Mouse (Mus musculus): ENCODE data around the gene Lax1. TPM values are rescaled to one million over a fixed set of nuclear protein-coding genes. Genes with fewer than 3 reads are reported as not detected.

Gene Lax1
- polyA plus RNA-seq, 1 experiment, result 0.61 TPM

DNA sequence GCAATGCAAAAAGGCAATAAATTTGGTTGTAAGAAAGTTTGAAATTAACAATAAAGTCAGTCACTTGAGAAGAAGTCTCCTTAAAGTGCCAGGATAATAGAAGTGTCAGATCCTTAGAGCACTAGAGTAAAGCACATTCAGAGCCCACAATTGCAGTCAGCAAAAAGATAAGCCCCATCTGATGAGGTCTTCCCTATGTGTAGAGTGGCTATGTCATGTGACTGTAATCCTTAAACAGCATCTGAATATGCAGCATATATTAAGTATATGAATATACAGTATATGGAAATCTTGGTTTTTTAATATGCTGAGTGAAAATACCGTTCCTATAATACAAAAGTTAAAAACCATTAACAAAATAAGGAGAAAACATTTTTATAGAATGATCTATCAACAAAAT lies 36.9 kb downstream of the Lax1 start:
- TF ChIP-seq POLR2A (IDR thresholded peaks at IDR 0.05; ENCODE audit: low read depth, low read length) (no peak), CTCF (IDR thresholded peaks at IDR 0.05; ENCODE audit: borderline replicate concordance, insufficient read depth, low read length) (no peak)
- peaks cover 2% of the 10 kb centered on the region; the same call in 1 of the 2 replicates for H3K4me1 ChIP-seq (ENCODE audit: control insufficient read depth, insufficient read depth, low read length)
- no peak overlapping the region for H3K27ac ChIP-seq (ENCODE audit: insufficient read depth, low read length)
- H3K4me3 ChIP-seq (ENCODE audit: insufficient read depth, low read length), result no peak overlapping the region

DNA sequence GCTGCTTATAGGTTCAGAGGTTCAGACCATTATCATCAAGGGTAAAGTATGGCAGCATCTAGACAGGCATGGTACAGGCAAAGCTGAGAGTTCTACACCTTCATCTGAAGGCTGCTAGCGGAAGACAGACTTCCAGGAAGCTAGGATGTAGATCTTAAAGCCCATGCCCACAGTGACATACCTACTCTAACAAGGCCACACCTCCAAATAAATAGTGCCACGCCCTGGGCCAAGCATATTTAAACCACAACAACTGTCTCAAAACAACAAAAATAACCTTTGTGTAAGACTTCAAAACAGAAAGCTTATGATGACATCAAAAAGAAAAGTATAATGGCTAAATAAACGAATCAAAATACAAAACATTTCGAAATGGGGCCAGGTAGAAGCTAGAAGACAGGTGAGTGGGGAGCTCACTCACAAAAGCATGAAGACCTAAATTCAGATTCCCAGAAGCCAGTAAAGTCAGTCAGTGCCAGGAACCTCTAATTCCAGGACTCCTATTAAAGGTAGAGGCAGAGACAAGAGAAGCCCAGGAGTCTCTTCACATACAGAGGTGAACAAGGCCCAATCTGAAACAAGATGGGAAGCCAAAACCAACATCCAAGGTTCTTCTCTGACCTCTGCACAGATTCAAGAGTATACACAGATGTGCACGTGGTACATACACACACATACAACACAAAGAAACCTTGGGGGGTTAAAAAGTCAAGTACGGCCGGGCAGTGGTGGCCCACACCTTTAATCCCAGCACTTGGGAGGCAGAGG lies 39.4 kb downstream of the Lax1 start:
- Histone ChIP-seq H3K27ac (ENCODE audit: insufficient read depth, low read length) (no peak overlapping the region), H3K4me1 (ENCODE audit: control insufficient read depth, insufficient read depth, low read length) (no peaks in the 10 kb centered on the region), H3K4me3 (ENCODE audit: insufficient read depth, low read length) (no peak overlapping the region)
- TF ChIP-seq CTCF (IDR thresholded peaks at IDR 0.05; ENCODE audit: borderline replicate concordance, insufficient read depth, low read length) (no peak), POLR2A (IDR thresholded peaks at IDR 0.05; ENCODE audit: low read depth, low read length) (no peak)

- no peaks in the 10 kb centered on the region for H3K4me1 ChIP-seq (ENCODE audit: control insufficient read depth, insufficient read depth, low read length)
- H3K4me3 ChIP-seq (ENCODE audit: insufficient read depth, low read length), result no peak overlapping the region
- no peak for TF ChIP-seq CTCF (IDR thresholded peaks at IDR 0.05; ENCODE audit: borderline replicate concordance, insufficient read depth, low read length)
- TF ChIP-seq POLR2A (IDR thresholded peaks at IDR 0.05; ENCODE audit: low read depth, low read length), result no peak
- no peak overlapping the region for H3K27ac ChIP-seq (ENCODE audit: insufficient read depth, low read length)
Measured at GRCm38 (mm10) chr1:133645652-133646051, 44.3 kb downstream of the Lax1 start.

GRCm38 (mm10) chr1:133641163-133641562 lies 48.7 kb downstream of the Lax1 start:
- no peak overlapping the region for H3K4me3 ChIP-seq (ENCODE audit: insufficient read depth, low read length)
- TF ChIP-seq POLR2A (IDR thresholded peaks at IDR 0.05; ENCODE audit: low read depth, low read length) (no peak), CTCF (IDR thresholded peaks at IDR 0.05; ENCODE audit: borderline replicate concordance, insufficient read depth, low read length) (no peak)
- H3K27ac ChIP-seq (ENCODE audit: insufficient read depth, low read length), result no peak overlapping the region
- no peaks in the 10 kb centered on the region for H3K4me1 ChIP-seq (ENCODE audit: control insufficient read depth, insufficient read depth, low read length)

- TF ChIP-seq CTCF (IDR thresholded peaks at IDR 0.05; ENCODE audit: borderline replicate concordance, insufficient read depth, low read length), result no peak
Measured at GRCm38 (mm10) chr1:133638517-133638916, 51.4 kb downstream of the Lax1 start.

DNA sequence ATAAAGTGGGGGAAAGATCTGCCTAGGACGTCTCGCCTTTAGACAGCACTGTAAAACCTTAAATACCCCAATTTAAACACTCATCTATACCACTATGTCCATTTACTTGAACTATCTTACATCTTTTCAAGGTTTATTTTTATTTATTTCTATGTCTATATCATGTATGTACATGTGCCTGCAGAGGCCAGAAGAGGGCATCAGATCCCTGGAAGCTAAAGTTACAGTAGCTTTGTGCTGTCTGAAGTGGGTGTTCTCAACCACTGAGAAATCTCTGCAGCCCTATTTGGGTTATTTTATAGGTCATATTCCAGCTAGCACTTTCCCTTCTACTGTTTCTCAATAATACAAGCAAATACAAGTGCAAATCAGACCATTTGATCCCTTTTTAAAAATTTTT lies 57.7 kb downstream of the Lax1 start:
- H3K4me3 ChIP-seq (ENCODE audit: insufficient read depth, low read length), result no peak overlapping the region
- H3K27ac ChIP-seq (ENCODE audit: insufficient read depth, low read length), result no peak overlapping the region
- no peaks in the 10 kb centered on the region for H3K4me1 ChIP-seq (ENCODE audit: control insufficient read depth, insufficient read depth, low read length)
- TF ChIP-seq POLR2A (IDR thresholded peaks at IDR 0.05; ENCODE audit: low read depth, low read length) (no peak), CTCF (IDR thresholded peaks at IDR 0.05; ENCODE audit: borderline replicate concordance, insufficient read depth, low read length) (no peak)

More at GRCm38 (mm10) chr1:133638517-133638916, 51.4 kb downstream of the Lax1 start:
- no peak overlapping the region for H3K4me3 ChIP-seq (ENCODE audit: insufficient read depth, low read length)
- no peaks in the 10 kb centered on the region for H3K4me1 ChIP-seq (ENCODE audit: control insufficient read depth, insufficient read depth, low read length)
- no peak overlapping the region for H3K27ac ChIP-seq (ENCODE audit: insufficient read depth, low read length)

Other genes starting within 250 kb of the Lax1 start
- 236 and 249 TPM in 2 replicates for gene Snrpe, start 79.8 kb downstream of the Lax1 start, polyA plus RNA-seq (2011; ENCODE audit: insufficient read length, low read depth, missing spikeins)
- 44.0 and 51.3 TPM in 2 replicates for gene Zbed6, start 29.2 kb downstream of the Lax1 start, polyA plus RNA-seq (2011; ENCODE audit: insufficient read length, low read depth, missing spikeins)
- gene Gm38394, start 28.8 kb downstream of the Lax1 start, polyA plus RNA-seq (2011; ENCODE audit: insufficient read length, low read depth, missing spikeins), result 44.7 and 45.7 TPM in 2 replicates
- gene Atp2b4, start 110.9 kb upstream of the Lax1 start, polyA plus RNA-seq (2011; ENCODE audit: insufficient read length, low read depth, missing spikeins), result 37.2 and 41.3 TPM in 2 replicates
- 4.3 and 7.0 TPM in 2 replicates for gene Optc, start 217.9 kb upstream of the Lax1 start, polyA plus RNA-seq (2011; ENCODE audit: insufficient read length, low read depth, missing spikeins)
- gene Prelp, start 231.3 kb upstream of the Lax1 start, polyA plus RNA-seq (2011; ENCODE audit: insufficient read length, low read depth, missing spikeins), result 28.4 and 42.1 TPM in 2 replicates

Data from embryonic fibroblast, embryonic 13.5 days (primary cell).